Mouse (Mus musculus): ENCODE measurements at regions not wholly inside any gene's neighbourhood (a gene's known extent, or its start where the extent isn't known, plus 50 kb on each side); places are given as distances from the start of the nearest gene placed in this dataset.

DNA sequence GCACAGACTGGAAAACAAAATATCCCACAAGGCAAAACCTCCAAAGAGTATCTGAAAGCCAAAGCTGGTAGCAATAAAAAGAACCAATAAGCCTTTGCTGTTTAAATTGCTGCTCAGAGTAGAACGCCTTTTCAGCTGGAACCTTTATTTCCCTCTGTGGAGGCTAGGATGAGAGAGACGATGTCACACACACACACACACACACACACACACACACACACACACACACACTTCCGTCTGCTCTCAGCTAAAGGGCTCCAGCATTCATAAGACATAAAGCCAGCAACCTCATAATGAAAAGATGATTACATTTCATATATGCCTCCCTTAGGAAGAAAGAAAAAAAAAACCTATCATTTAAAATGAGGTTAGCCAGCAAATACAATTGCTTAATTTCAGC, 510.5 kb downstream of the Fat4 start:
- Histone ChIP-seq H3K79me2 (ENCODE audit: control insufficient read depth, insufficient read depth) (no peaks in the 10 kb centered on the region), H3ac (ENCODE audit: control insufficient read depth, insufficient read length, low read depth) (no peak overlapping the region)

GRCm38 (mm10) chr3:39397677-39398076, 510.9 kb downstream of the Fat4 start:
- Histone ChIP-seq H3ac (ENCODE audit: control insufficient read depth, insufficient read length, low read depth) (no peak overlapping the region), H3K79me3 (ENCODE audit: low read depth) (no peaks in the 10 kb centered on the region), H3K36me3 (ENCODE audit: control insufficient read depth, insufficient read depth) (no peaks in the 10 kb centered on the region), H3K79me2 (ENCODE audit: control insufficient read depth, insufficient read depth) (no peaks in the 10 kb centered on the region), H3K27me3 (ENCODE audit: control insufficient read depth, insufficient read depth, insufficient read length) (no peaks in the 10 kb centered on the region), H3K4me3 (ENCODE audit: insufficient read depth, poor library complexity, severe bottlenecking) (no peak overlapping the region)
- TF ChIP-seq MYOD1 (IDR thresholded peaks at IDR 0.05; ENCODE audit: control insufficient read depth, insufficient read length, low read depth) (no peak), FOSL1 (IDR thresholded peaks at IDR 0.05; ENCODE audit: insufficient read depth, low read length, poor library complexity, severe bottlenecking) (no peak), USF1 (IDR thresholded peaks at IDR 0.05; ENCODE audit: low read depth) (no peak), CEBPB (IDR thresholded peaks at IDR 0.05; ENCODE audit: low read depth) (no peak), MAX (IDR thresholded peaks at IDR 0.05) (no peak), CTCF (IDR thresholded peaks at IDR 0.05; ENCODE audit: control insufficient read depth, insufficient read depth, insufficient read length) (no peak), MYOG (IDR thresholded peaks at IDR 0.05; ENCODE audit: control insufficient read depth, extremely low read depth, insufficient read length) (no peak)

More for the DNA sequence above, 510.5 kb downstream of the Fat4 start:
- H3K36me3 ChIP-seq (ENCODE audit: control insufficient read depth, insufficient read depth): no peaks in the 10 kb centered on the region
- H3K27me3 ChIP-seq (ENCODE audit: control insufficient read depth, insufficient read depth, insufficient read length): no peaks in the 10 kb centered on the region
- no peaks in the 10 kb centered on the region for H3K79me3 ChIP-seq (ENCODE audit: low read depth)
- TF ChIP-seq MYOG (IDR thresholded peaks at IDR 0.05; ENCODE audit: control insufficient read depth, extremely low read depth, insufficient read length) (no peak), MYOD1 (IDR thresholded peaks at IDR 0.05; ENCODE audit: control insufficient read depth, insufficient read length, low read depth) (no peak), CTCF (IDR thresholded peaks at IDR 0.05; ENCODE audit: control insufficient read depth, insufficient read depth, insufficient read length) (no peak), CEBPB (IDR thresholded peaks at IDR 0.05; ENCODE audit: low read depth) (no peak), FOSL1 (IDR thresholded peaks at IDR 0.05; ENCODE audit: insufficient read depth, low read length, poor library complexity, severe bottlenecking) (no peak), MAX (IDR thresholded peaks at IDR 0.05) (no peak), USF1 (IDR thresholded peaks at IDR 0.05; ENCODE audit: low read depth) (no peak)
- H3K4me3 ChIP-seq (ENCODE audit: insufficient read depth, poor library complexity, severe bottlenecking): no peak overlapping the region

- no peaks in the 10 kb centered on the region for H3K79me2 ChIP-seq (ENCODE audit: control insufficient read depth, insufficient read depth)
- TF ChIP-seq MYOG (IDR thresholded peaks at IDR 0.05; ENCODE audit: control insufficient read depth, extremely low read depth, insufficient read length): no peak
- TF ChIP-seq CEBPB (IDR thresholded peaks at IDR 0.05; ENCODE audit: low read depth): no peak
- TF ChIP-seq FOSL1 (IDR thresholded peaks at IDR 0.05; ENCODE audit: insufficient read depth, low read length, poor library complexity, severe bottlenecking): no peak
- no peak for TF ChIP-seq CTCF (IDR thresholded peaks at IDR 0.05; ENCODE audit: control insufficient read depth, insufficient read depth, insufficient read length)
- no peak for TF ChIP-seq MYOD1 (IDR thresholded peaks at IDR 0.05; ENCODE audit: control insufficient read depth, insufficient read length, low read depth)
- no peak for TF ChIP-seq MAX (IDR thresholded peaks at IDR 0.05)
- TF ChIP-seq USF1 (IDR thresholded peaks at IDR 0.05; ENCODE audit: low read depth): no peak
- H3K27me3 ChIP-seq (ENCODE audit: control insufficient read depth, insufficient read depth, insufficient read length): no peaks in the 10 kb centered on the region
- no peaks in the 10 kb centered on the region for H3K79me3 ChIP-seq (ENCODE audit: low read depth)
- H3K36me3 ChIP-seq (ENCODE audit: control insufficient read depth, insufficient read depth): no peaks in the 10 kb centered on the region
- H3K4me3 ChIP-seq (ENCODE audit: insufficient read depth, poor library complexity, severe bottlenecking): no peak overlapping the region
- no peak overlapping the region for H3ac ChIP-seq (ENCODE audit: control insufficient read depth, insufficient read length, low read depth)
Observed at GRCm38 (mm10) chr3:39424778-39425642, 538.3 kb downstream of the Fat4 start.

- Histone ChIP-seq H3K79me2 (ENCODE audit: control insufficient read depth, insufficient read depth) (no peaks in the 10 kb centered on the region), H3K79me3 (ENCODE audit: low read depth) (no peaks in the 10 kb centered on the region), H3K4me3 (ENCODE audit: insufficient read depth, poor library complexity, severe bottlenecking) (no peak overlapping the region), H3ac (ENCODE audit: control insufficient read depth, insufficient read length, low read depth) (no peak overlapping the region), H3K36me3 (ENCODE audit: control insufficient read depth, insufficient read depth) (no peaks in the 10 kb centered on the region), H3K27me3 (ENCODE audit: control insufficient read depth, insufficient read depth, insufficient read length) (no peaks in the 10 kb centered on the region)
- TF ChIP-seq USF1 (IDR thresholded peaks at IDR 0.05; ENCODE audit: low read depth): no peak
- TF ChIP-seq FOSL1 (IDR thresholded peaks at IDR 0.05; ENCODE audit: insufficient read depth, low read length, poor library complexity, severe bottlenecking): no peak
- TF ChIP-seq CTCF (IDR thresholded peaks at IDR 0.05; ENCODE audit: control insufficient read depth, insufficient read depth, insufficient read length): no peak
- no peak for TF ChIP-seq MYOD1 (IDR thresholded peaks at IDR 0.05; ENCODE audit: control insufficient read depth, insufficient read length, low read depth)
- TF ChIP-seq MYOG (IDR thresholded peaks at IDR 0.05; ENCODE audit: control insufficient read depth, extremely low read depth, insufficient read length): no peak
- TF ChIP-seq MAX (IDR thresholded peaks at IDR 0.05): no peak
- no peak for TF ChIP-seq CEBPB (IDR thresholded peaks at IDR 0.05; ENCODE audit: low read depth)
Observed at GRCm38 (mm10) chr3:39425643-39426016, 538.9 kb downstream of the Fat4 start.

DNA sequence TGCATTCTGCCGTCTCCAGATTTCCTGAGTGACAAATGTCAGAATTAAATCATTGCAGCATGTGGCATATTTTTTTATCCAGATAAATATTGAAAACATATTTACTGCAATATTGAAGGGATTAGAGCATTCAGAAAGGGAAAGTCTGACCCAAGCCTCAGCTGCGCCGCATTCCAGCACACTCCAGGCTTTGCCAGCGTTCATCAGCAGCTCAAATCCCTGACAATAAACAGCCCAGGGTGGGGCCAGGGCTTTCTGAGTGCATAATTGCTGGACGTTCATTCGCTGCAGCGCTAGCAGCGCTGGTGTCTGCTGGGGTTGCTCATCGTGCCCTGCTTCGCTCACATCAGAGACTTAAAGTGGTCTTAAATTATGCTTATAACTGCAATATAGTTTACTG, 556.6 kb downstream of the Fat4 start:
- Histone ChIP-seq H3K36me3 (ENCODE audit: control insufficient read depth, insufficient read depth) (no peaks in the 10 kb centered on the region), H3K27me3 (ENCODE audit: control insufficient read depth, insufficient read depth, insufficient read length) (no peaks in the 10 kb centered on the region), H3ac (ENCODE audit: control insufficient read depth, insufficient read length, low read depth) (no peak overlapping the region), H3K79me2 (ENCODE audit: control insufficient read depth, insufficient read depth) (no peaks in the 10 kb centered on the region), H3K4me3 (ENCODE audit: insufficient read depth, poor library complexity, severe bottlenecking) (no peak overlapping the region), H3K79me3 (ENCODE audit: low read depth) (no peaks in the 10 kb centered on the region)
- no peak for TF ChIP-seq MYOG (IDR thresholded peaks at IDR 0.05; ENCODE audit: control insufficient read depth, extremely low read depth, insufficient read length)
- TF ChIP-seq CTCF (IDR thresholded peaks at IDR 0.05; ENCODE audit: control insufficient read depth, insufficient read depth, insufficient read length): no peak
- no peak for TF ChIP-seq USF1 (IDR thresholded peaks at IDR 0.05; ENCODE audit: low read depth)
- TF ChIP-seq CEBPB (IDR thresholded peaks at IDR 0.05; ENCODE audit: low read depth): no peak
- no peak for TF ChIP-seq MYOD1 (IDR thresholded peaks at IDR 0.05; ENCODE audit: control insufficient read depth, insufficient read length, low read depth)

Measured in C2C12 (cell line).